Mouse (Mus musculus) myocyte (in vitro differentiated cells): ENCODE data around the gene Atp11a. TPM values are rescaled to one million over a fixed set of nuclear protein-coding genes. Genes with fewer than 3 reads are reported as not detected.

ENCODE experiments used
- H3K27me3 ChIP-seq: one replicate; pipeline ENCODE4 v1.6.1; 2011; ENCODE audit not compliant: control insufficient read depth, insufficient read depth, insufficient read length
- H3K36me3 ChIP-seq: one replicate; pipeline ENCODE4 v1.6.1; 2011; ENCODE audit not compliant: control insufficient read depth, insufficient read depth
- H3K4me2 ChIP-seq: one replicate; pipeline ENCODE4 v1.6.1; 2011; ENCODE audit warnings: low read depth, control low read depth
- H3K4me3 ChIP-seq: one replicate; pipeline ENCODE4 v1.5.1; 2011; ENCODE audit warnings: mild to moderate bottlenecking, control low read depth, moderate library complexity
- H3K79me2 ChIP-seq: one replicate; pipeline ENCODE4 v1.6.1; 2011; ENCODE audit not compliant: control insufficient read depth, insufficient read depth
- H3ac ChIP-seq: one replicate; pipeline ENCODE4 v1.6.1; 2011; ENCODE audit not compliant: control insufficient read depth, insufficient read length
- CEBPB ChIP-seq: IDR thresholded peaks from 2 replicates; pipeline ENCODE4 v1.6.1; 2011; ENCODE audit warnings: mild to moderate bottlenecking, moderate library complexity; ENCODE audit not compliant: poor library complexity, insufficient read depth, severe bottlenecking
- MYOG ChIP-seq, 3 experiments: IDR thresholded peaks; one replicate each; pipeline ENCODE4 v1.6.1; 2011; ENCODE audit warnings: control low read depth in 2 of 3, low read depth in 2 of 3, mild to moderate bottlenecking in 2 of 3; ENCODE audit not compliant: insufficient read length in 2 of 3, control insufficient read depth in 1 of 3, insufficient read depth in 1 of 3
- POLR2A ChIP-seq: IDR thresholded peaks from one replicate; pipeline ENCODE4 v1.6.1; 2011; ENCODE audit warnings: low read depth, mild to moderate bottlenecking, control low read depth, moderate library complexity; ENCODE audit not compliant: insufficient read length
- REST ChIP-seq: IDR thresholded peaks from one replicate; pipeline ENCODE4 v1.6.1; 2011; ENCODE audit warnings: mild to moderate bottlenecking, control low read depth, moderate library complexity; ENCODE audit not compliant: insufficient read depth, insufficient read length
- TCF3 ChIP-seq: IDR thresholded peaks from one replicate; pipeline ENCODE4 v1.6.1; 2011; ENCODE audit warnings: low read depth, control low read depth; ENCODE audit not compliant: insufficient read length
- USF1 ChIP-seq: IDR thresholded peaks from one replicate; pipeline ENCODE4 v1.6.1; 2011; ENCODE audit warnings: low read depth, mild to moderate bottlenecking, control low read depth, moderate library complexity
- polyA plus RNA-seq: library from polyadenylated mRNA; unstranded; fragments of >200 nt; fragmentation: generic; extraction: Trizol; gene quantifications from one replicate; pipeline ENCODE4 v1.2.1, GENCODE M21; 2012; ENCODE audit warnings: missing spikeins

The Atp11a gene
- polyA plus RNA-seq, 1 experiment: 13.8 TPM

- H3K4me3 ChIP-seq: no peak overlapping the region
- no peak overlapping the region for H3K4me2 ChIP-seq
- no peaks in the 10 kb centered on the region for H3K79me2 ChIP-seq
- H3ac ChIP-seq: no peak overlapping the region
- H3K36me3 ChIP-seq: no peaks in the 10 kb centered on the region
- TF ChIP-seq MYOG (IDR thresholded peaks at IDR 0.05; ENCODE audit: control insufficient read depth in 1 of 3, insufficient read depth in 1 of 3, insufficient read length in 2 of 3, low read depth in 2 of 3) (no peak), USF1 (no peak), POLR2A (no peak), REST (no peak), TCF3 (no peak), CEBPB (no peak)
- H3K27me3 ChIP-seq: peaks cover 73% of the 10 kb centered on the region
These were observed 160.2 kb downstream of the Atp11a start for GRCm38 (mm10) chr8:12917029-12917428.

GRCm38 (mm10) chr8:12917831-12918230, 161.0 kb downstream of the Atp11a start:
- TF ChIP-seq MYOG (IDR thresholded peaks at IDR 0.05; ENCODE audit: control insufficient read depth in 1 of 3, insufficient read depth in 1 of 3, insufficient read length in 2 of 3, low read depth in 2 of 3): no peak
- no peaks in the 10 kb centered on the region for H3K79me2 ChIP-seq
- H3K27me3 ChIP-seq: peaks cover 80% of the 10 kb centered on the region
- H3K36me3 ChIP-seq: no peaks in the 10 kb centered on the region
- no peak overlapping the region for H3K4me2 ChIP-seq
- H3ac ChIP-seq: no peak overlapping the region
- H3K4me3 ChIP-seq: no peak overlapping the region

Other genes with a start within 250 kb of the Atp11a start
- gene Spaca7, start 184.0 kb upstream of the Atp11a start, polyA plus RNA-seq: not detected
- 14.0 TPM for gene Tubgcp3, start 84.8 kb upstream of the Atp11a start, polyA plus RNA-seq
- gene Mcf2l, start 116.8 kb downstream of the Atp11a start, polyA plus RNA-seq: 1.2 TPM